Mouse (Mus musculus) hindbrain, embryonic 13.5 days (tissue): ENCODE measurements around the gene Glg1. TPM values are rescaled to one million over a fixed set of nuclear protein-coding genes. Genes with fewer than 3 reads are reported as not detected.
A peak's percentile ranks its signal among the peaks of the same experiment; 100 is the strongest.
"Not testable (repeated sequence)": the region's sequence is repeated elsewhere in the genome, so short reads cannot be mapped to it uniquely, and the experiment has no call there.

Experiments
- ATAC-seq: fragments of 200-750 bp; cut with Nextera tagmentation; 2 replicates; pipeline ENCODE4 v1.8.0; 2017; ENCODE audit warnings: moderate TSS enrichment; ENCODE audit not compliant: low FRiP score
- H3K27ac ChIP-seq: fragments of 300-500 bp; sonication (generic); 2 replicates; pipeline ENCODE4 v1.5.1; 2015; ENCODE audit warnings: inconsistent platforms, mild to moderate bottlenecking, moderate library complexity
- H3K27me3 ChIP-seq: fragments of 300-500 bp; sonication (generic); 2 replicates; pipeline ENCODE4 v1.6.1; 2015; ENCODE audit warnings: mild to moderate bottlenecking, inconsistent platforms
- H3K36me3 ChIP-seq: fragments of 300-500 bp; sonication (generic); 2 replicates; pipeline ENCODE4 v1.6.1; 2015; ENCODE audit warnings: mild to moderate bottlenecking, inconsistent platforms
- H3K4me1 ChIP-seq: fragments of 300-500 bp; sonication (generic); replicated peaks from 2 replicates; pipeline ENCODE4 v1.6.1; 2015; ENCODE audit warnings: inconsistent platforms
- H3K4me2 ChIP-seq: fragments of 300-500 bp; sonication (generic); 2 replicates; pipeline ENCODE4 v1.6.1; 2015; ENCODE audit warnings: inconsistent platforms, mild to moderate bottlenecking, moderate library complexity
- H3K4me3 ChIP-seq: fragments of 300-500 bp; sonication (generic); 2 replicates; pipeline ENCODE4 v1.5.1; 2015; ENCODE audit warnings: mild to moderate bottlenecking, inconsistent platforms
- H3K9ac ChIP-seq: fragments of 300-500 bp; sonication (generic); 2 replicates; pipeline ENCODE4 v1.6.1; 2015; ENCODE audit warnings: mild to moderate bottlenecking, inconsistent platforms
- H3K9me3 ChIP-seq: fragments of 300-500 bp; sonication (generic); 2 replicates; pipeline ENCODE4 v1.6.1; 2016; ENCODE audit warnings: inconsistent platforms
- WGBS: fragments of 180-500 bp; shearing (Covaris S2); methylation state at CpG from one replicate; pipeline ENCODE4 v1.1.7; 2015; 5-methylcytosine and 5-hydroxymethylcytosine counted together
- polyA plus RNA-seq: library from polyadenylated mRNA; unstranded; fragments of >200 nt; fragmentation: Nextera tagmentation; extraction: Ambion mirVana; gene quantifications from 2 replicates; pipeline ENCODE4 v1.2.1, GENCODE M21; 2015

Gene Glg1
- polyA plus RNA-seq, 1 experiment from 2014 or later, result 66.7 TPM

DNA sequence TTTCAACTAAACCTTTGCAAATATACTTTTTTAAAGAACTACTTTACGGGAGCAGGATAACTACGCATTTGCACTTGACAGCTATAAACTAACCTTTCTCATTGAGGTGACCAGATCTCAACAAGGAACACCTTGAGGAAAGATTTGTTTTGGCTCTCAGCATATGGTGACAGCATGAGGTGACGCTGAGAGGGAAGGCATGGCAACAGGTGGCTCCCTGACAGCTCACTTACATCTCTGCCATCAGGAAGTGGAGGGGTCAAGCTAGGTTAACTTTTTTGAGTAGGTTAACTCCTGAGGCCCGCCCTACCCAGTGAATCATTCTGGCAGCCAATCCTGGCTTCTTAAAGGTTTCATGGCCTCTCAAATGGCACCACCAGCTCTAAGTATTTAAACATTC is 26.6 kb upstream of the Glg1 start:
- Histone ChIP-seq H3K4me2 (no peak overlapping the region), H3K9me3 (no peaks in the 10 kb centered on the region), H3K36me3 (peaks cover 88% of the 10 kb centered on the region), H3K4me1 (no peaks in the 10 kb centered on the region), H3K9ac (no peak overlapping the region), H3K4me3 (no peak overlapping the region), H3K27ac (no peak overlapping the region), H3K27me3 (no peaks in the 10 kb centered on the region)
- no peak for ATAC-seq
- WGBS, result 95% methylated on average over 4 of the region's 4 CpGs

DNA sequence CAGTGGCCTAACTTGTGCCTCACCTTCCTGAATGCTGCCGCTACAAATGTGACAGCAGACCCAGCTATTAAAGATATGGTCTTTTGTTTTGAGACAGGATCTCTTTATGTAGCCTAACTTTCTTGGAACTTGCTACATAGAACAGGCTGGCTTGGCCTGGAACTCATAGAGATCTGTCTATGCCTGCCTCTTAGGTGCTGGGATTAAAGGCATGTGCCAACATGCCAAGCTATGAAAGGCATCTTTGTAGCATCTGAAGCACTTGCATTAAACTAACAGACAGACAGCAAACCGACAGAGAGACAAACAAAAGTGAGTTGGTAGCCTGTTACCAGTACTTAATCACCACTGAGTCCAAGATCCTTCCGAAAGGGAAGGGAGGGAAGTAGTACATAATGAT is 23.1 kb upstream of the Glg1 start:
- H3K36me3 ChIP-seq, result peaks cover 86% of the 10 kb centered on the region
- no peak for ATAC-seq
- WGBS, result 91% methylated on average over 3 of the region's 3 CpGs
- H3K27me3 ChIP-seq, result no peaks in the 10 kb centered on the region
- H3K27ac ChIP-seq, result no peak overlapping the region
- H3K4me2 ChIP-seq, result no peak overlapping the region
- H3K4me1 ChIP-seq, result no peaks in the 10 kb centered on the region
- no peak overlapping the region for H3K9ac ChIP-seq
- H3K4me3 ChIP-seq, result no peak overlapping the region
- H3K9me3 ChIP-seq, result no peaks in the 10 kb centered on the region

DNA sequence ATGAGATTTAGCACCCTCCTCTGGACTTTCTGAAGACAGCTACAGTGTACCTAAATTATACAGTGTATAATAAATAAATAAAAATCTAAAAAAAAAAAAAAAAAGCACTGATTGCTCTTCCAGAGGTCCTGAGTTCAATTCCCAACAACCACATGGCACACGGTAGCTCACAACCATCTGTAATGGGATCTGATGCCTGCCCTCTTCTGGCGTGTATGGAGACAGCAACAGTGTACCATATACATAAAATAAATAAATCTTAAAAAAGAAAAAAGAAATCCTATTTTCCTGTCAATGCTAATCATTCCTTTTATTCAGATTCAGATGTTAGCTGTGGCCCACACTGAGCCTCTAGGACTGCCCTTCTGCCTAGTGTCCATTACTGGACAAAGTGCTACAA is 9.3 kb upstream of the Glg1 start:
- Histone ChIP-seq H3K4me3 (no peak overlapping the region), H3K4me2 (no peak overlapping the region), H3K9me3 (0 out of 2 replicates have a peak, but pooled peaks cover 6% of the 10 kb centered on the region), H3K27me3 (no peaks in the 10 kb centered on the region), H3K9ac (no peak overlapping the region), H3K27ac (no peak overlapping the region), H3K36me3 (peaks cover 11% of the 10 kb centered on the region), H3K4me1 (no peaks in the 10 kb centered on the region)
- ATAC-seq, result no peak
- 76% methylated on average over 2 of the region's 2 CpGs for WGBS

GRCm38 (mm10) chr8:111266161-111266560 is 7.1 kb upstream of the Glg1 start:
- H3K4me3 ChIP-seq, ATAC-seq, H3K27me3 ChIP-seq, H3K27ac ChIP-seq, H3K9me3 ChIP-seq, H3K9ac ChIP-seq, H3K4me2 ChIP-seq, H3K4me1 ChIP-seq, H3K36me3 ChIP-seq: not testable (repeated sequence)
- 80% methylated on average over 7 of the region's 7 CpGs for WGBS

- H3K27ac ChIP-seq, result no peak overlapping the region
- 0 out of 2 replicates have a peak, but pooled peaks cover 6% of the 10 kb centered on the region for H3K9me3 ChIP-seq
- H3K36me3 ChIP-seq, result no peaks in the 10 kb centered on the region
- no peaks in the 10 kb centered on the region for H3K27me3 ChIP-seq
- no peak overlapping the region for H3K9ac ChIP-seq
- 86% methylated on average over 2 of the region's 2 CpGs for WGBS
- ATAC-seq, result no peak
- H3K4me3 ChIP-seq, result no peak overlapping the region
- H3K4me2 ChIP-seq, result no peak overlapping the region
- H3K4me1 ChIP-seq, result no peaks in the 10 kb centered on the region; the same call in 1 of the 2 replicates
These were observed 5.7 kb upstream of the Glg1 start for GRCm38 (mm10) chr8:111264693-111265220.

- whole genome bisulfite sequencing, result 87% methylated on average over 4 of the region's 4 CpGs
- Histone ChIP-seq H3K9ac (no peak overlapping the region), H3K36me3 (no peaks in the 10 kb centered on the region), H3K4me1 (peaks cover 9% of the 10 kb centered on the region), H3K4me3 (no peak overlapping the region), H3K27me3 (no peaks in the 10 kb centered on the region), H3K9me3 (0 out of 2 replicates have a peak, but pooled peaks cover under 1% of the 10 kb centered on the region), H3K27ac (no peak overlapping the region), H3K4me2 (no peak overlapping the region)
- no peak for ATAC-seq
These were observed 3.0 kb upstream of the Glg1 start for GRCm38 (mm10) chr8:111261981-111262381.

DNA sequence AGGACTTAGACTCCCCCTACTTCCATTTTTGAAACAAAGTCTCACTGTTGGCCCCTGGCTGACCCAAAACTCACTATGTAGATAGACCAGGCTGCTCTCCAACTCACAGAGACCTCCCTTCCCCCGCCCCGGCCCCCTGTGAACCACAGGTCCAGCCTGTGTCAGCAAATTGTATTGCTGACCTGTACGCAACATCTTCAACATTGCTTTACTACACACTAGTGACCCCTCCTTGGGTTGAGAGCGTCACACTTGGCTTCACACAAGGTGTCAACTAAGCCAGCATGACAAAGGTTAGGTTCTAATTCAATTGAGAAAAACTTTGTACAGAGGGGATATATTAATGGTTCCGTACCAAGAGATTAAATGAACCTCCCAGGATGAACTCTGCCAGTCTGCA is 1.2 kb upstream of the Glg1 start:
- H3K4me2 ChIP-seq, result no peak overlapping the region
- H3K9me3 ChIP-seq, result no peaks in the 10 kb centered on the region
- H3K9ac ChIP-seq, result no peak overlapping the region
- 97% methylated on average over 5 of the region's 5 CpGs for WGBS
- H3K27me3 ChIP-seq, result no peaks in the 10 kb centered on the region
- H3K4me3 ChIP-seq, result no peak overlapping the region
- ATAC-seq, result no peak
- H3K4me1 ChIP-seq, result peaks cover 14% of the 10 kb centered on the region
- H3K27ac ChIP-seq, result no peak overlapping the region
- no peaks in the 10 kb centered on the region for H3K36me3 ChIP-seq

DNA sequence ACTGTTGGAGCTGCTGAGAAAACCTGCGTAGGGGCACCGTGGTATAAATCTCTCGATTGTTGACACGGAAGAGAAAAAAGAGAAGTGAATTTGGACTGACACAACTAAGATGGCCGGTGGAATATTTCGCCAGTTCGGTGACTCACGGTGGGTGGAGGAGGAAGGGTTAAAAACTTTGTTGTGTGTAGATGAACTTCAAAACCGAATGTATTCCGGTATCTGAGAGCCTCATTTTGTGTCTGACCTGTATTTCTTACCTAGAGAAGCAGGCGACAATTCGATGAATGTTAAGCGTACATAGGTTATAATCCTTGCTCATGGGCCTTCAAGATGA is 359 bp upstream of the Glg1 start:
- peak overlapping the region; percentile 94 for H3K9ac ChIP-seq
- H3K27ac ChIP-seq, result peak overlapping the region; percentile 99
- H3K4me3 ChIP-seq, result peak overlapping the region; percentile 91
- H3K27me3 ChIP-seq, result no peaks in the 10 kb centered on the region
- WGBS, result 13% methylated on average over 13 of the region's 13 CpGs
- H3K36me3 ChIP-seq, result no peaks in the 10 kb centered on the region
- ATAC-seq, result peak; percentile 49; the same call in 1 of the 2 replicates
- peak overlapping the region; percentile 63 for H3K4me2 ChIP-seq
- peaks cover 14% of the 10 kb centered on the region for H3K4me1 ChIP-seq
- H3K9me3 ChIP-seq, result no peaks in the 10 kb centered on the region

DNA sequence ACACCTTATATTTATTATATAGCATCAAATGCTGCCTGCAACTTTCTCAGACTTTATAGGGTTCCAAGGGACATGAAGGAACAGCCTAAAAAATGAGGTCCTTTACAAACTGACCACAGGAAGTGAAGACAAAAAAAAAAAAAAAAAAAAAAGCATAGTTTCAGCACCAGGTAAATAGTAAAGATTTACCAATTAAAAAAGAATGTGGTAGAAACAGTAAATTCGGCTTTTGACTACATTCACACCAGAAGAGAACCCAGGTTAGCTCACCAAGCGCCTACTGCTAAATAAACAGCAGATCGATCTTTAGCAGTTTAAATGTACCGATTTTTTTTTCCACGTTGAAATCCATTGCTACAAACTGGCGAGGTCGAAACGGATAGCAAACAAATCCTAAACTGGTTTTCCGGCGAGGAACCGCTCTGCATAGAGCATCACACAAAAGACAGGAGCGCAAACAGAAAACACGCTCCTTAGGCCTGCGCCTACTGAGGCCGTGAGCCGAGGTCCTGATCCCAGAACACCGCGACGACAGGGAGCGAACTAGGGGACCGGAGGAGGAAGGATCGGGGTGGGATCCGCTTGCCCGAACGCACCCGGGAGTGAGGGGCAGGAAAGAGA is 896 bp downstream of the Glg1 start:
- ATAC-seq, result peak; percentile 62
- Histone ChIP-seq H3K36me3 (no peaks in the 10 kb centered on the region), H3K9me3 (no peaks in the 10 kb centered on the region), H3K4me2 (peak overlapping the region; percentile 63), H3K27ac (peak overlapping the region; percentile 99), H3K4me3 (peak overlapping the region; percentile 91), H3K4me1 (peaks cover 14% of the 10 kb centered on the region), H3K27me3 (no peaks in the 10 kb centered on the region), H3K9ac (peak overlapping the region; percentile 94)
- WGBS, result under 1% methylated on average over 26 of the region's 26 CpGs

GRCm38 (mm10) chr8:111252487-111253112 is 6.4 kb downstream of the Glg1 start:
- Histone ChIP-seq H3K36me3 (no peaks in the 10 kb centered on the region), H3K9ac (no peak overlapping the region), H3K9me3 (no peaks in the 10 kb centered on the region), H3K4me2 (no peak overlapping the region), H3K4me3 (no peak overlapping the region), H3K27ac (no peak overlapping the region), H3K27me3 (no peaks in the 10 kb centered on the region), H3K4me1 (peaks cover 11% of the 10 kb centered on the region)
- WGBS, result 92% methylated on average over 4 of the region's 4 CpGs
- no peak for ATAC-seq

GRCm38 (mm10) chr8:111250111-111250510 is 8.9 kb downstream of the Glg1 start:
- Histone ChIP-seq H3K4me1 (no peaks in the 10 kb centered on the region), H3K4me2 (no peak overlapping the region), H3K4me3 (no peak overlapping the region), H3K27me3 (no peaks in the 10 kb centered on the region), H3K9ac (no peak overlapping the region), H3K27ac (no peak overlapping the region), H3K36me3 (no peaks in the 10 kb centered on the region), H3K9me3 (no peaks in the 10 kb centered on the region)
- 84% methylated on average over 2 of the region's 2 CpGs for WGBS
- no peak for ATAC-seq

- no peaks in the 10 kb centered on the region for H3K4me1 ChIP-seq
- no peak overlapping the region for H3K9ac ChIP-seq
- H3K27me3 ChIP-seq, result no peaks in the 10 kb centered on the region
- H3K4me2 ChIP-seq, result no peak overlapping the region
- no peak overlapping the region for H3K27ac ChIP-seq
- no peak overlapping the region for H3K4me3 ChIP-seq
- H3K36me3 ChIP-seq, result no peaks in the 10 kb centered on the region
- H3K9me3 ChIP-seq, result no peaks in the 10 kb centered on the region
- ATAC-seq, result no peak
These were observed 10.9 kb downstream of the Glg1 start for GRCm38 (mm10) chr8:111248136-111248535.

- not testable (repeated sequence) for H3K27me3 ChIP-seq, H3K4me3 ChIP-seq, H3K27ac ChIP-seq, H3K4me2 ChIP-seq, H3K9me3 ChIP-seq, H3K4me1 ChIP-seq, ATAC-seq, H3K9ac ChIP-seq, H3K36me3 ChIP-seq
- 98% methylated on average over 1 of the region's 1 CpGs for WGBS
These were observed 12.2 kb downstream of the Glg1 start for GRCm38 (mm10) chr8:111246864-111247263.
